Mouse (Mus musculus) adrenal gland, postnatal 25 days (tissue): ENCODE measurements around the gene Zfp652. TPM values are rescaled to one million over a fixed set of nuclear protein-coding genes. Genes with fewer than 3 reads are reported as not detected.

Experiments used
- DNase-seq: peaks from one replicate; pipeline ENCODE4 v3.0.0; 2021; ENCODE audit warnings: mixed read lengths
- total RNA-seq: library from RNA; stranded (reverse); gene quantifications from 2 replicates; pipeline ENCODE4 v1.2.3, GENCODE M21; 2021

The Zfp652 gene
- total RNA-seq, 1 experiment from 2014 or later, result 51.1 TPM

GRCm38 (mm10) chr11:95769208-95769607 lies 56.7 kb downstream of the Zfp652 start:
- no peak for DNase-seq

- DNase-seq, result no peak
Observed at GRCm38 (mm10) chr11:95770720-95771364, 58.4 kb downstream of the Zfp652 start.

GRCm38 (mm10) chr11:95771665-95772064 lies 59.2 kb downstream of the Zfp652 start:
- DNase-seq, result no peak

- DNase-seq, result no peak
Observed at GRCm38 (mm10) chr11:95773264-95773663, 60.8 kb downstream of the Zfp652 start.

GRCm38 (mm10) chr11:95777323-95778297 lies 65.1 kb downstream of the Zfp652 start:
- DNase-seq, result peak; percentile 77

GRCm38 (mm10) chr11:95778831-95779251 lies 66.4 kb downstream of the Zfp652 start:
- DNase-seq, result peak; percentile 44

- DNase-seq, result no peak
Observed at GRCm38 (mm10) chr11:95779366-95779765, 66.9 kb downstream of the Zfp652 start.

- DNase-seq, result no peak
Observed at GRCm38 (mm10) chr11:95780480-95780879, 68.0 kb downstream of the Zfp652 start.

GRCm38 (mm10) chr11:95781557-95781956 lies 69.1 kb downstream of the Zfp652 start:
- no peak for DNase-seq

GRCm38 (mm10) chr11:95783457-95783856 lies 71.0 kb downstream of the Zfp652 start:
- DNase-seq, result no peak

- no peak for DNase-seq
Observed at GRCm38 (mm10) chr11:95783958-95784357, 71.5 kb downstream of the Zfp652 start.

GRCm38 (mm10) chr11:95785675-95786074 lies 73.2 kb downstream of the Zfp652 start:
- no peak for DNase-seq

GRCm38 (mm10) chr11:95786511-95786910 lies 74.0 kb downstream of the Zfp652 start:
- no peak for DNase-seq

GRCm38 (mm10) chr11:95789451-95789891 lies 77.0 kb downstream of the Zfp652 start:
- DNase-seq, result no peak

- no peak for DNase-seq
Observed at GRCm38 (mm10) chr11:95791787-95792186, 79.3 kb downstream of the Zfp652 start.

GRCm38 (mm10) chr11:95792950-95793509 lies 80.6 kb downstream of the Zfp652 start:
- no peak for DNase-seq

- DNase-seq, result no peak
Observed at GRCm38 (mm10) chr11:95794201-95794600, 81.7 kb downstream of the Zfp652 start.

- no peak for DNase-seq
Observed at GRCm38 (mm10) chr11:95795582-95795981, 83.1 kb downstream of the Zfp652 start.

- DNase-seq, result no peak
Observed at GRCm38 (mm10) chr11:95805010-95805409, 92.5 kb downstream of the Zfp652 start.

GRCm38 (mm10) chr11:95805527-95805926 lies 93.1 kb downstream of the Zfp652 start:
- DNase-seq, result peak; percentile 55

- DNase-seq, result no peak
Observed at GRCm38 (mm10) chr11:95807884-95808283, 95.4 kb downstream of the Zfp652 start.

- no peak for DNase-seq
Observed at GRCm38 (mm10) chr11:95808448-95809011, 96.1 kb downstream of the Zfp652 start.

GRCm38 (mm10) chr11:95809603-95810002 lies 97.1 kb downstream of the Zfp652 start:
- no peak for DNase-seq
